In the genomic region with DNA sequence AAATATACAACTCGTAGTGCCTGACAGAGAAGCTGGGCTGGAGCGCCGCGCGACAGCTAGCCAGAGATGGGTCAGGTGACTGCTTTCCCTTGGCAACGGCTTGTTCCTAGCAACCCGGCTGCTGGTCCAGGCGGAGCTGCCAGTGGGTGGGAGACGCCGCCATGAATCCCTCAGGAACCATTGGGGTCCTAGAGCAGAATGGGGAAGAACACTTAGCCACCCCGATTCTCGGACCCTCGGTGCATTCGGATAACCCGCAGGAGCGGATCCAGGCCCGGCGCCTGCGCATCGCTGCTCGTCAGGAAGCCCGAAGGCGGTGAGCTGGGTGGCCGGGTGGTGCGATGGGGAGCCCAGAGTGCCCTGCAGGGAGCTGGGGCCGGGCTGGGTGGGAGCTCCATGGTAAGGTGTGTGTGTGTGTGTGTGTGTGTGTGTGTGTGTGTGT, we compare ENCODE assay signal across 9 mouse cellular contexts. TPM values are rescaled to one million over a fixed set of nuclear protein-coding genes. Genes with fewer than 3 reads are reported as not detected.
DNase-seq lines count a peak whose midpoint lies in the region; ATAC-seq and TF ChIP-seq lines count a peak whose summit lies in the region.
"Had no signal": no experiment of that assay in that cellular context is flagged by ENCODE, and none has a peak within 500 bp of the region (broad histone marks: within the 10 kb centered on the region; RNA-seq: fewer than 3 reads in every experiment).

Gene Drc1 (plus strand): TSS at position 98 of the 442 bp plus-strand sequence.

- peak within 1 kb of the TSS; percentile 52 for H3K9ac ChIP-seq in kidney, embryonic 14.5 days (ENCODE audit: low read depth, low read length)
- H3K9ac ChIP-seq in kidney, postnatal 0 days (ENCODE audit: low read depth, low read length) = 0 out of 2 replicates have a peak within 1 kb of the TSS, but pooled peaks have one; percentile 35
- H3K9ac ChIP-seq in neural tube, embryonic 14.5 days (replicated peaks; ENCODE audit: low read depth, low read length) = peak within 1 kb of the TSS; percentile 60

- no peaks in the 10 kb centered on the region for H3K27me3 ChIP-seq in kidney, embryonic 14.5 days (ENCODE audit: control insufficient read depth, insufficient read depth, low read length)
- H3K27me3 ChIP-seq in kidney, postnatal 0 days (ENCODE audit: insufficient read depth, low read length) = no peaks in the 10 kb centered on the region
- H3K27me3 ChIP-seq in neural tube, embryonic 14.5 days (ENCODE audit: control insufficient read depth, insufficient read depth, low read length) = no peaks in the 10 kb centered on the region
- H3K27me3 ChIP-seq: CH12.LX had no signal

- peak; percentile 84; the same call in 1 of the 2 replicates for ATAC-seq in kidney, embryonic 14.5 days (ENCODE audit: low FRiP score, low TSS enrichment)
- peak; percentile 66; the same call in 1 of the 2 replicates for ATAC-seq in kidney, postnatal 0 days (replicated peaks; ENCODE audit: low FRiP score, low read depth)
- ATAC-seq in neural tube, embryonic 14.5 days (ENCODE audit: low read depth) = peak; percentile 95
- ATAC-seq in megakaryocyte-erythroid progenitor cell, adult 5-6 weeks (replicated peaks; ENCODE audit: low FRiP score, low TSS enrichment, poor library complexity, severe bottlenecking) = no peak

- peak within 1 kb of the TSS; percentile 69 for H3K4me2 ChIP-seq in kidney, embryonic 14.5 days (replicated peaks; ENCODE audit: low read depth, low read length)
- H3K4me2 ChIP-seq in kidney, postnatal 0 days (ENCODE audit: low read length) = peak within 1 kb of the TSS; percentile 63
- H3K4me2 ChIP-seq in neural tube, embryonic 14.5 days (ENCODE audit: low read depth, low read length) = peak within 1 kb of the TSS; percentile 56

- peaks cover 1% of the 10 kb centered on the region; the same call in 1 of the 2 replicates for H3K4me1 ChIP-seq in kidney, embryonic 14.5 days (ENCODE audit: control insufficient read depth, insufficient read depth, low read length)
- 0 out of 2 replicates have a peak, but pooled peaks cover 3% of the 10 kb centered on the region for H3K4me1 ChIP-seq in kidney, postnatal 0 days (replicated peaks; ENCODE audit: insufficient read depth, low read length)
- H3K4me1 ChIP-seq in neural tube, embryonic 14.5 days (ENCODE audit: control insufficient read depth, insufficient read depth, low read length) = peaks cover 3% of the 10 kb centered on the region; the same call in 1 of the 2 replicates

- WGBS in kidney, embryonic 14.5 days = 4% methylated on average over 26 of the region's 26 CpGs
- 3% methylated on average over 26 of the region's 26 CpGs for WGBS in kidney, postnatal 0 days
- WGBS in neural tube, embryonic 14.5 days = 3% methylated on average over 26 of the region's 26 CpGs

- DNase-seq in kidney, adult 9 months = no peak
- peak; percentile 59 to 60 for DNase-seq in cerebellum, postnatal 36 days
- DNase-seq in frontal cortex, postnatal 36 days (ENCODE audit: low spot score in 2 of 2) = peak; percentile 77 to 78
- DNase-seq in kidney, postnatal 0 days (ENCODE audit: low spot score) = peak; percentile 70
- DNase-seq in liver = peak; percentile 19

- peak within 1 kb of the TSS; percentile 39 for H3K4me3 ChIP-seq in kidney, embryonic 14.5 days (ENCODE audit: low read length)
- peak within 1 kb of the TSS; percentile 27 for H3K4me3 ChIP-seq in kidney, postnatal 0 days (replicated peaks; ENCODE audit: low read depth, low read length)
- H3K4me3 ChIP-seq in neural tube, embryonic 14.5 days (ENCODE audit: low read depth, low read length) = peak within 1 kb of the TSS; percentile 46

- no peak for TF ChIP-seq CTCF in kidney, postnatal 0 days (IDR thresholded peaks at IDR 0.05; ENCODE audit: low read depth)

- no peak within 1 kb of the TSS for H3K27ac ChIP-seq in kidney, embryonic 14.5 days (ENCODE audit: low read depth, low read length)
- no peak within 1 kb of the TSS for H3K27ac ChIP-seq in kidney, postnatal 0 days
- H3K27ac ChIP-seq in neural tube, embryonic 14.5 days (ENCODE audit: low read depth, low read length) = no peak within 1 kb of the TSS

- peaks cover 9% of the 10 kb centered on the region; the same call in 1 of the 2 replicates for H3K9me3 ChIP-seq in kidney, embryonic 14.5 days (ENCODE audit: control insufficient read depth, low read length)
- H3K9me3 ChIP-seq in kidney, postnatal 0 days (replicated peaks; ENCODE audit: low read length) = no peaks in the 10 kb centered on the region
- H3K9me3 ChIP-seq in neural tube, embryonic 14.5 days (ENCODE audit: control insufficient read depth, low read length) = no peaks in the 10 kb centered on the region

- no peaks in the 10 kb centered on the region for H3K36me3 ChIP-seq in kidney, embryonic 14.5 days (ENCODE audit: control insufficient read depth, insufficient read depth, low read length)
- no peaks in the 10 kb centered on the region for H3K36me3 ChIP-seq in kidney, postnatal 0 days (ENCODE audit: insufficient read depth, low read length)
- no peaks in the 10 kb centered on the region for H3K36me3 ChIP-seq in neural tube, embryonic 14.5 days (ENCODE audit: control insufficient read depth, insufficient read depth, low read length)

RNA-seq across cellular contexts. Expression of gene Drc1, which starts in this region (rescaled TPM):
- 0.23 and 0.24 TPM in 2 replicates for polyA plus RNA-seq in kidney, embryonic 14.5 days (2014; fragmentation: Nextera tagmentation; extraction: Ambion mirVana)
- polyA plus RNA-seq in kidney, postnatal 0 days (2015; fragmentation: Nextera tagmentation; extraction: Ambion mirVana) = 0.29 and 0.33 TPM in 2 replicates
- polyA plus RNA-seq in neural tube, embryonic 14.5 days (2014; fragmentation: Nextera tagmentation; extraction: Ambion mirVana) = 3.3 and 3.7 TPM in 2 replicates
- 0.79 TPM in 1 of 2 replicates, not detected in the other for total RNA-seq in megakaryocyte-erythroid progenitor cell, adult 5-6 weeks (2014; fragmentation: Nextera tagmentation)
- 0.28 TPM in 1 of 2 replicates, not detected in the other for total RNA-seq in megakaryocyte-erythroid progenitor cell, adult 5-6 weeks (2017)

Comparison
In these comparisons a context has a peak if more than half of its experiments do, and no peak if none do; other contexts are left out.
1. Peak in ATAC-seq, H3K4me3 ChIP-seq, H3K9ac ChIP-seq and H3K4me2 ChIP-seq in kidney, embryonic 14.5 days; RNA of the gene not detected or under 1 TPM.
2. Peak in DNase-seq, ATAC-seq, H3K4me3 ChIP-seq, H3K9ac ChIP-seq and H3K4me2 ChIP-seq in kidney, postnatal 0 days; RNA of the gene not detected or under 1 TPM.